Mouse (Mus musculus): ENCODE results near the gene Xrra1. TPM values are rescaled to one million over a fixed set of nuclear protein-coding genes. Genes with fewer than 3 reads are reported as not detected.

The Xrra1 gene
- total and polyA plus RNA-seq, 2 experiments: not detected

DNA sequence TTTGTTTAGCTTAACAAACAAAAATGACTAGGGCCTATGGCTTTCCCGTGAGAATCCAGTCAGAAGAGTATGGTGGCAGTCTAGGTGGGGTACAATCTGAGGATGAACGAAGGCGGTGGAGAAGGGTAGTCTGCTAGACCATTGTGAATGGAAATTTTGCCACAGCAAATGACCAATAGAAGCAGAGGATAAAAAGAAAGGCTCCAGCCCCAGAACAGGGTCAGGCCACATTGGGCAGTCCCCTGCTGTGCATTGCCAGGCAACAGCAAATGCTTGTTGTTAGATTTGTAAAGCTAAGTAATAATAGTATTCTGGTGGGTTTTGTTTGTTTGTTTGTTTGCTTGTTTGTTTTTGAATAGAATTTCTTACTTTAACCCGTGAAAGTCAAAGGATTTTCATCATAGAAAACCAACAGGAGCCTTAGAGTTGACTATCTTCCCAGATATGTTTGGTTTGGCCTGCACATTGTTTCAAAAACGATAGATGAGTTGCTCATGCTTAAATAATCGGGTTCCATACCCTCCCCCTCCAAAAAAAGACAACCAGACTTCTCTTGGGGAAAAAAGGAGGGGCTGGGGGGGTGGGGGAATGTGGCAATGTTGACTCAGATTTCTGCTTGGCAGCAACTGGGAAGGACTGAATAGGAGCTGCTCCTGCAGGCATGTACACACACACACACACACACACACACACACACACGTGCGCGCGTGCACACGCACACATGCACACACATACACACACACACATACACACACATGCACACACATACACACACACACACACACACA, 5.5 kb downstream of the Xrra1 start:
- H3K9ac ChIP-seq (ENCODE audit: low read depth, low read length): no peak overlapping the region
- H3K27me3 ChIP-seq (ENCODE audit: control insufficient read depth, insufficient read depth, low read length): no peaks in the 10 kb centered on the region
- H3K27ac ChIP-seq (replicated peaks; ENCODE audit: insufficient read depth, low read depth, low read length): no peak overlapping the region
- no peaks in the 10 kb centered on the region for H3K79me2 ChIP-seq (ENCODE audit: control insufficient read depth, insufficient read depth, low read length)
- H3K36me3 ChIP-seq (ENCODE audit: control insufficient read depth, insufficient read depth, low read length): no peaks in the 10 kb centered on the region
- 32% methylated on average over 11 of the region's 11 CpGs for WGBS
- TF ChIP-seq CTCF (IDR thresholded peaks at IDR 0.05; ENCODE audit: low read depth, low read length): no peak
- no peak for TF ChIP-seq POLR2A (IDR thresholded peaks at IDR 0.05; ENCODE audit: extremely low read depth, insufficient read depth, low read length)
- no peak overlapping the region for H3K4me3 ChIP-seq (ENCODE audit: insufficient read depth, low read depth, low read length)
- H3K4me1 ChIP-seq (ENCODE audit: control insufficient read depth, insufficient read depth, low read length): peaks cover 5% of the 10 kb centered on the region; the same call in 1 of the 2 replicates
- DNase-seq (ENCODE audit: extremely low read depth, low read depth, low spot score): peak; percentile 44

DNA sequence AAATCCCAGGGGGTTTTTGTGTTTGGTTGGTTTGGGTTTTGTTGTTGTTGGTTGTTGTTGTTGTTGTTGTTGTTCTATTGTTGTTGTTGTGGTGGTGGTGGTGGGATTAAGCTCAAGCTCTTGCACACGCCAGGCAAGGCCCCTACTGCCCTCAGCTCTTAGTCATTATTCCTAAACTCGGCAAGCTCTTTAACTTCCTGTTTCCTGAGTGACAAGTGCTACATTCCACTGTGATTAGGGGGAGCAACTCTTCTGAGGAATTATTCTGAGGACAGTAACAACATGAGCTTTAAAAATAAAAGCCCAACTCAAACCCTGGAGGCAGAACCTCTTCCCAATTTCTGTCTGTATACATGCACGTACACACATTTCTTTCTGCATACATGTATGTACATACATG, 6.3 kb downstream of the Xrra1 start:
- no peaks in the 10 kb centered on the region for H3K36me3 ChIP-seq (ENCODE audit: control insufficient read depth, insufficient read depth, low read length)
- no peak overlapping the region for H3K27ac ChIP-seq (replicated peaks; ENCODE audit: insufficient read depth, low read depth, low read length)
- H3K9ac ChIP-seq (ENCODE audit: low read depth, low read length): no peak overlapping the region
- no peaks in the 10 kb centered on the region for H3K79me2 ChIP-seq (ENCODE audit: control insufficient read depth, insufficient read depth, low read length)
- WGBS: 64% methylated on average over 3 of the region's 3 CpGs
- peaks cover 5% of the 10 kb centered on the region; the same call in 1 of the 2 replicates for H3K4me1 ChIP-seq (ENCODE audit: control insufficient read depth, insufficient read depth, low read length)
- no peaks in the 10 kb centered on the region for H3K27me3 ChIP-seq (ENCODE audit: control insufficient read depth, insufficient read depth, low read length)
- no peak overlapping the region for H3K4me3 ChIP-seq (ENCODE audit: insufficient read depth, low read depth, low read length)
- TF ChIP-seq CTCF (IDR thresholded peaks at IDR 0.05; ENCODE audit: low read depth, low read length) (no peak), POLR2A (IDR thresholded peaks at IDR 0.05; ENCODE audit: extremely low read depth, insufficient read depth, low read length) (no peak)
- DNase-seq (ENCODE audit: extremely low read depth, low read depth, low spot score): no peak

DNA sequence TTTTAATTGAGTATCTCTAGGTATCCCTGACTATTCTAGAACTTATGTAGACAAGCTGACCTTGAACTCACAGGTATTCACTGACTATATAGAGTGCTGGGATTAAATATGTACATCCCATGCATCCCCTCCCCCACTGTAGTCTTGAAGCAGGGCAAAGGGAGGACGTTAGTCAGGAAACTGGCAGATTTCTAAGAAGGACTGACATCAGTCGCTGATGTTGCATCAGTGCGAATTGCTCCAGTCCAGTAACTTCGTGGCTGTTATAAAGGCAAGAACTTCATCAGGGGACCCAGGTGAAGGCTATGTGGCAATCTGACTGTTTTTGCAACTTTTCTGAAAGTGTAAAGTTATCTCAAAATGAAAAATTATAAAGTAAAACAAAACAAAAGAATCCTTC, 10.4 kb downstream of the Xrra1 start:
- no peak overlapping the region for H3K9ac ChIP-seq (ENCODE audit: low read depth, low read length)
- H3K27ac ChIP-seq (replicated peaks; ENCODE audit: insufficient read depth, low read depth, low read length): no peak overlapping the region
- DNase-seq (ENCODE audit: extremely low read depth, low read depth, low spot score): no peak
- no peaks in the 10 kb centered on the region for H3K36me3 ChIP-seq (ENCODE audit: control insufficient read depth, insufficient read depth, low read length)
- no peaks in the 10 kb centered on the region for H3K79me2 ChIP-seq (ENCODE audit: control insufficient read depth, insufficient read depth, low read length)
- WGBS: 61% methylated on average over 4 of the region's 4 CpGs
- H3K27me3 ChIP-seq (ENCODE audit: control insufficient read depth, insufficient read depth, low read length): no peaks in the 10 kb centered on the region
- no peak for TF ChIP-seq POLR2A (IDR thresholded peaks at IDR 0.05; ENCODE audit: extremely low read depth, insufficient read depth, low read length)
- TF ChIP-seq CTCF (IDR thresholded peaks at IDR 0.05; ENCODE audit: low read depth, low read length): no peak
- peaks cover 5% of the 10 kb centered on the region; the same call in 1 of the 2 replicates for H3K4me1 ChIP-seq (ENCODE audit: control insufficient read depth, insufficient read depth, low read length)
- H3K4me3 ChIP-seq (ENCODE audit: insufficient read depth, low read depth, low read length): no peak overlapping the region

- Histone ChIP-seq H3K4me3 (ENCODE audit: insufficient read depth, low read depth, low read length) (no peak overlapping the region), H3K79me2 (ENCODE audit: control insufficient read depth, insufficient read depth, low read length) (no peaks in the 10 kb centered on the region), H3K27me3 (ENCODE audit: control insufficient read depth, insufficient read depth, low read length) (no peaks in the 10 kb centered on the region), H3K27ac (replicated peaks; ENCODE audit: insufficient read depth, low read depth, low read length) (no peak overlapping the region), H3K4me1 (ENCODE audit: control insufficient read depth, insufficient read depth, low read length) (no peaks in the 10 kb centered on the region), H3K36me3 (ENCODE audit: control insufficient read depth, insufficient read depth, low read length) (no peaks in the 10 kb centered on the region), H3K9ac (ENCODE audit: low read depth, low read length) (no peak overlapping the region)
- 87% methylated on average over 6 of the region's 6 CpGs for WGBS
- TF ChIP-seq POLR2A (IDR thresholded peaks at IDR 0.05; ENCODE audit: extremely low read depth, insufficient read depth, low read length) (no peak), CTCF (IDR thresholded peaks at IDR 0.05; ENCODE audit: low read depth, low read length) (no peak)
- DNase-seq (ENCODE audit: extremely low read depth, low read depth, low spot score): no peak
Observed at GRCm38 (mm10) chr7:99873965-99874364, 15.0 kb downstream of the Xrra1 start.

- no peaks in the 10 kb centered on the region for H3K36me3 ChIP-seq (ENCODE audit: control insufficient read depth, insufficient read depth, low read length)
- no peak for DNase-seq (ENCODE audit: extremely low read depth, low read depth, low spot score)
- TF ChIP-seq CTCF (IDR thresholded peaks at IDR 0.05; ENCODE audit: low read depth, low read length) (no peak), POLR2A (IDR thresholded peaks at IDR 0.05; ENCODE audit: extremely low read depth, insufficient read depth, low read length) (no peak)
Observed at GRCm38 (mm10) chr7:99875891-99876290, 17.0 kb downstream of the Xrra1 start.

GRCm38 (mm10) chr7:99876345-99876744, 17.4 kb downstream of the Xrra1 start:
- H3K27ac ChIP-seq (replicated peaks; ENCODE audit: insufficient read depth, low read depth, low read length): no peak overlapping the region
- H3K4me1 ChIP-seq (ENCODE audit: control insufficient read depth, insufficient read depth, low read length): peaks cover 3% of the 10 kb centered on the region
- no peaks in the 10 kb centered on the region for H3K36me3 ChIP-seq (ENCODE audit: control insufficient read depth, insufficient read depth, low read length)
- TF ChIP-seq POLR2A (IDR thresholded peaks at IDR 0.05; ENCODE audit: extremely low read depth, insufficient read depth, low read length): no peak
- peak; percentile 95 for TF ChIP-seq CTCF (IDR thresholded peaks at IDR 0.05; ENCODE audit: low read depth, low read length)
- H3K9ac ChIP-seq (ENCODE audit: low read depth, low read length): no peak overlapping the region
- no peaks in the 10 kb centered on the region for H3K27me3 ChIP-seq (ENCODE audit: control insufficient read depth, insufficient read depth, low read length)
- 2% methylated on average over 3 of the region's 3 CpGs for WGBS
- H3K79me2 ChIP-seq (ENCODE audit: control insufficient read depth, insufficient read depth, low read length): no peaks in the 10 kb centered on the region
- no peak overlapping the region for H3K4me3 ChIP-seq (ENCODE audit: insufficient read depth, low read depth, low read length)
- DNase-seq (ENCODE audit: extremely low read depth, low read depth, low spot score): peak; percentile 71

More at GRCm38 (mm10) chr7:99875891-99876290, 17.0 kb downstream of the Xrra1 start:
- Histone ChIP-seq H3K79me2 (ENCODE audit: control insufficient read depth, insufficient read depth, low read length) (no peaks in the 10 kb centered on the region), H3K4me3 (ENCODE audit: insufficient read depth, low read depth, low read length) (no peak overlapping the region), H3K27ac (replicated peaks; ENCODE audit: insufficient read depth, low read depth, low read length) (no peak overlapping the region), H3K9ac (ENCODE audit: low read depth, low read length) (no peak overlapping the region), H3K4me1 (ENCODE audit: control insufficient read depth, insufficient read depth, low read length) (peaks cover 3% of the 10 kb centered on the region), H3K27me3 (ENCODE audit: control insufficient read depth, insufficient read depth, low read length) (no peaks in the 10 kb centered on the region)
- 77% methylated on average over 5 of the region's 5 CpGs for WGBS

Measured in liver, adult 2 months (tissue).